Mouse (Mus musculus) cerebellum, postnatal 4 days (tissue): ENCODE results near the gene Trim72.

Experiments
- DNase-seq, 2 experiments: peaks; one replicate each; pipeline ENCODE4 v3.0.0; 2022; ENCODE audit warnings: low spot score in 2 of 2, mixed read lengths in 1 of 2

Gene Trim72

DNA sequence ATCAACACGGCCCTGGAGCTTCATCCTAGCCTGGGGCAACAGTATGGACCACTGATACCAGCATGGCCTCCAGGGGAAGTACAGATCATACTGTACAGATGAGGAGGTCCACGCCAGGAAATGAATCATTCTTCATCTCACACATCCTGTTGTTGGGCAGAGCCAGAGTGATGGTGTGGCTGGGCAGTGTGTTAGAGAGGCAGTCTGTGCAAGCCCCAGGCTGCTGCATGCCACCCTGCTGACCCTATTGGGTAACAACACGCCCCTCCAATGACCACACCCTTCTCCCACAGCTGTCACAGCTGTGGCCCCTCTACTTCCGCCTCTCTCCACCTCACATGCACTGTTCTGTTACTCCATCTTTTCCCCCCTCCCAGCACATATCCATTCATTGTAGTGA lies 47.0 kb downstream of the Trim72 start:
- DNase-seq: no peak

DNA sequence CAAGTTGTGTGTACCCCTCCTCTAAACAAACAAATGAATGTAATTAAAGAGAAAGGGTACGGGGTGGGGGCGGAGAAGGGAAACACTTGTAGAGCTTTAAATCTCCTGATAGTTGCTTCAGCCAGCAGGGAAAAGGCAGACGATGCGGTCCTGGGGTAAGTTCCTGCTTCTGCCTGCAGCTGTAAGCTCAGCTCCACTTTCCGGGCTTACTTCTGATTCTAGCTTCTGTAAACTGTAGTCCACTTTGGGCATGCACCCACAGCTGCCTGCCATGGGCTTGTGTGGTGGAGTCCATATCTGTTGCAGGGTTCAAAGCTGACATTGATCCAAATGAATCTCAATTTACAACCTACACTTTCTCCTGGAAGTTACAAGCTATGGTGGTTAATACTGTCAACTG lies 49.3 kb downstream of the Trim72 start:
- no peak for DNase-seq

DNA sequence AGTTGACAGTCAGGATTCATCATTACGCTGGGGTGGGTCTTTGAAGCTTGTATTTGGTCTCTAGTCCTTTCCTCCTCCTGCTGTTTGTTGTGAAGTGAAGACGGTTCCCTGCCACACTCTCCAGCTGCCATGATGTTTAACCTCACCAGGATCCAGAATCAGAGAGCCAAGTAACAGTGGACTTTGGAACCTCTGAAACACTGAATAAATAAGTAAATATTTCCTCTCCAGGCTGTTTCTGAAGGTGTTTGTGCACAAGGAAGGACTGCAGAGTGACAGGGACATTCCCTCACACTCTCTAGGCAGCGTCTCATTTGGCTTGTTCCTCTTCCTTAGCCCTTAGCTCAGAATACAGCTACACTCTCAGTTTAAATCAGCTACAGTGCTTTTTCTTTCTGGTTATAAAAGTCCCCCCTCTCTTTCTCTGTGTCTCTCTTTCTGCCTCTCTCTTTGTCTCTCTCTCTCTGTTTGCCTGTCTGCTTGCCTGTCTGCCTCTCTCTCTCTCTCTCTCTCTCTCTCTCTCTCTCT lies 53.2 kb downstream of the Trim72 start:
- no peak for DNase-seq

DNA sequence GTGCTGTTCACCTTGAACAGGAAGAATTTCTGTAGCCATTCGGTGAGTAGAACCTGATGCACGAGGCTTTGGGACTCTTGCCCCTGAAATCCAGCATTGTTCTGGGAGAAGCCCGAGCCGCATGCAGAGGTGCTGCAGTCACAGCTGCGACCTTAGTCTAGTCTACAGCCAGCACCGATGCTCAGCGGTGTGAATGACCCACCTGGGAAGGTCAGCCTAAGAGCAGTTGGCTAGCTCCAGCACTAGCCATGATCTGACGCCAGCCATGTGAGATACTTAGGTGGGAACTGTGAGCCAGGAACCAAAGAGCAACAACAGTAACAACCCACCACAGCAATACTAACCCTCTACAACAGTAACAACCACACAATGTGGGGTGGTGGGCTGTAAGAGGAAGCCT lies 54.1 kb downstream of the Trim72 start:
- no peak for DNase-seq

DNA sequence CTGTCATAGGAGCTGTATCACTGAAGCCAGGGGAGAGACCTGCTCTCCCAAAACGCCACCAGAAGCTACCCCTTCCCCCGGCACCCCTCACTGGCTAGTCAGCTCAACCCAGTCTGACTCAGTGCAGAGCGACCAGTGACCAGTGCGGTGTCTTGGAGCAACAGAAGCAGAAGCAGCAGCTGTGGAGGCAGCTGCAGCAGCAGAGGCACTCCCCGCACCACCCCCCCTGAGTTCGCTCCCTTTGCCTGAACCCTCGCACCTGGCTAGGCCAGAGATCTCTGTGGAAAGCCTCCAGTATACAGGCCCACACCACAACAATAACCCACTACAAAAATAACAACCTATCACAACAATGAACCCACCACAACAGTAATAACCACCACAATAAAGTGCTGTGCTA lies 54.8 kb downstream of the Trim72 start:
- DNase-seq: no peak

DNA sequence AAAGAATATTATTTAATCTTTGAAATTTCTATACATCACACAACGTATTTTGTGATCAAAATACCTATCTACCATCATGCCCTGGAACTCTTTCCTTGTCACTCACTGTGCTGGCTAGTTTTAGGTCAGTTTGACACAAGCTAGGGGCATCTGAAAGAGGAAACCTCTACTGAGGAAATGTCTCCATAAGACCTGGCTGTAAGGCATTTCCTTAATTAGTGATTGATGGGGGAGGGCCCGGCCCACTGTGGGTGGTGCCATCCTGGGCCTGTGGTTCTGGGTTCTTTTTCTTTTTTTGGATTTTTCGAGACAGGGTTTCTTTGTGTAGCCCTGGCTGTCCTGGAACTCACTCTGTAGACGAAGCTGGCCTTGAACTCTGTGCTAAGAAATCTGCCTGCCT lies 55.3 kb downstream of the Trim72 start:
- DNase-seq: no peak
